Mouse (Mus musculus) CH12.LX (cell line): Measurements from ENCODE around the gene Duoxa2. TPM values are rescaled to one million over a fixed set of nuclear protein-coding genes. Genes with fewer than 3 reads are reported as not detected.

Experiments used
- DNase-seq: peaks from one replicate; pipeline ENCODE4 v3.0.0-alpha.2; 2013; ENCODE audit errors: extremely low read depth
- H3K27ac ChIP-seq: 2 replicates; pipeline ENCODE4 v1.5.1; 2012; ENCODE audit warnings: low read depth, mild to moderate bottlenecking, control low read depth, moderate library complexity; ENCODE audit not compliant: insufficient read depth
- H3K27me3 ChIP-seq: replicated peaks from 2 replicates; pipeline ENCODE3; 2012; ENCODE audit warnings: inconsistent platforms
- H3K36me3 ChIP-seq, 2 experiments: replicated peaks in 1 of 2; 2 replicates each; pipeline versions ENCODE3 to v1.6.1; 2012; ENCODE audit warnings: inconsistent platforms in 1 of 2, low read length in 1 of 2, mild to moderate bottlenecking in 1 of 2, mixed read lengths in 1 of 2, moderate library complexity in 1 of 2; ENCODE audit not compliant: control insufficient read depth in 1 of 2, insufficient read depth in 1 of 2
- H3K4me1 ChIP-seq, 2 experiments: 2 replicates each; pipeline ENCODE4 v1.6.1; 2012; ENCODE audit warnings: inconsistent platforms in 1 of 2, moderate library complexity in 1 of 2; ENCODE audit not compliant: insufficient read depth in 2 of 2, control insufficient read depth in 1 of 2
- H3K4me2 ChIP-seq: 2 replicates; pipeline ENCODE4 v1.6.1; 2012; ENCODE audit warnings: low read depth, mild to moderate bottlenecking, control low read depth; ENCODE audit not compliant: poor library complexity, insufficient read depth, severe bottlenecking
- H3K4me3 ChIP-seq, 3 experiments: fragments of 150-350 bp in 1 of 3; sonication (generic) in 1 of 3; replicated peaks in 1 of 3; 2 replicates each; pipeline versions ENCODE3 to v1.5.1; 2011 to 2012; ENCODE audit warnings: low read depth in 2 of 3, low read length in 2 of 3, mild to moderate bottlenecking in 2 of 3, moderate library complexity in 2 of 3, control low read depth in 1 of 3, improper control_type of control experiment in 1 of 3, inconsistent platforms in 1 of 3, mixed read lengths in 1 of 3; ENCODE audit not compliant: poor library complexity in 1 of 3
- H3K79me2 ChIP-seq: replicated peaks from 2 replicates; pipeline ENCODE4 v1.6.1; 2012; ENCODE audit warnings: mild to moderate bottlenecking, moderate library complexity; ENCODE audit not compliant: control insufficient read depth, poor library complexity, insufficient read depth, severe bottlenecking; ENCODE audit errors: extremely low read depth
- H3K9ac ChIP-seq: 2 replicates; pipeline ENCODE4 v1.6.1; 2012; ENCODE audit warnings: low read depth, mild to moderate bottlenecking, control low read depth, moderate library complexity; ENCODE audit not compliant: insufficient read depth
- H3K9me3 ChIP-seq: replicated peaks from 2 replicates; pipeline ENCODE3; 2012; ENCODE audit warnings: low read length, inconsistent platforms, mixed read lengths
- BHLHE40 ChIP-seq: IDR thresholded peaks from 2 replicates; pipeline ENCODE4 v1.6.1; 2011; ENCODE audit warnings: mild to moderate bottlenecking, low read depth, low read length, improper control_type of control experiment
- CHD2 ChIP-seq: IDR thresholded peaks from 2 replicates; pipeline ENCODE4 v1.6.1; 2011; ENCODE audit warnings: low read length, improper control_type of control experiment
- CTCF ChIP-seq, 2 experiments: IDR thresholded peaks in 1 of 2; conservative IDR thresholded peaks in 1 of 2; 2 replicates each; pipeline ENCODE4 v1.5.1; 2011 to 2012; ENCODE audit warnings: low read depth in 2 of 2, low read length in 2 of 2, improper control_type of control experiment in 1 of 2, inconsistent platforms in 1 of 2, mild to moderate bottlenecking in 1 of 2, moderate library complexity in 1 of 2
- E2F4 ChIP-seq: IDR thresholded peaks from 2 replicates; pipeline ENCODE4 v1.6.1; 2011; ENCODE audit warnings: low read depth, low read length, improper control_type of control experiment; ENCODE audit not compliant: insufficient replicate concordance
- EP300 ChIP-seq: IDR thresholded peaks from 2 replicates; pipeline ENCODE4 v1.6.1; 2011; ENCODE audit warnings: low read length, improper control_type of control experiment
- HCFC1 ChIP-seq: IDR thresholded peaks from 2 replicates; pipeline ENCODE4 v1.6.1; 2012; ENCODE audit warnings: low read depth, mild to moderate bottlenecking, inconsistent platforms, low read length, improper control_type of control experiment
- IRF4 ChIP-seq: IDR thresholded peaks from 2 replicates; pipeline ENCODE4 v1.6.1; 2014; ENCODE audit warnings: low read depth, mild to moderate bottlenecking, inconsistent platforms, low read length, improper control_type of control experiment
- JUN ChIP-seq: IDR thresholded peaks from 2 replicates; pipeline ENCODE4 v1.6.1; 2011; ENCODE audit warnings: low read depth, mild to moderate bottlenecking, low read length, improper control_type of control experiment, moderate library complexity; ENCODE audit not compliant: insufficient read depth
- JUND ChIP-seq: conservative IDR thresholded peaks from 2 replicates; pipeline ENCODE4 v1.6.1; 2011; ENCODE audit warnings: low read depth, low read length, improper control_type of control experiment
- KAT2A ChIP-seq: IDR thresholded peaks from 2 replicates; pipeline ENCODE4 v1.6.1; 2012; ENCODE audit warnings: low read length, improper control_type of control experiment, inconsistent platforms; ENCODE audit not compliant: insufficient replicate concordance
- MAFK ChIP-seq: IDR thresholded peaks from 2 replicates; pipeline ENCODE4 v1.6.1; 2011; ENCODE audit warnings: low read length, improper control_type of control experiment; ENCODE audit not compliant: insufficient replicate concordance
- MEF2A ChIP-seq: IDR thresholded peaks from 2 replicates; pipeline ENCODE4 v1.6.1; 2014; ENCODE audit warnings: low read depth, mild to moderate bottlenecking, inconsistent platforms, low read length, improper control_type of control experiment, borderline replicate concordance
- MXI1 ChIP-seq: IDR thresholded peaks from 2 replicates; pipeline ENCODE4 v1.6.1; 2011; ENCODE audit warnings: mild to moderate bottlenecking, low read depth, low read length, improper control_type of control experiment
- MYC ChIP-seq: IDR thresholded peaks from 2 replicates; pipeline ENCODE4 v1.6.1; 2011; ENCODE audit warnings: low read depth, mild to moderate bottlenecking, improper control_type of control experiment, low read length
- PAX5 ChIP-seq: IDR thresholded peaks from 2 replicates; pipeline ENCODE4 v1.6.1; 2012; ENCODE audit warnings: low read length, inconsistent platforms, mixed read lengths
- POLR2AphosphoS2 ChIP-seq: IDR thresholded peaks from 2 replicates; pipeline ENCODE4 v1.6.1; 2011; ENCODE audit warnings: low read depth, low read length, improper control_type of control experiment
- RCOR1 ChIP-seq: conservative IDR thresholded peaks from 2 replicates; pipeline ENCODE4 v1.6.1; 2012; ENCODE audit warnings: low read depth, mild to moderate bottlenecking, inconsistent platforms, low read length, improper control_type of control experiment
- TBP ChIP-seq: conservative IDR thresholded peaks from 2 replicates; pipeline ENCODE4 v1.6.1; 2011; ENCODE audit warnings: low read depth, low read length, improper control_type of control experiment
- UBTF ChIP-seq: IDR thresholded peaks from 2 replicates; pipeline ENCODE4 v1.6.1; 2012; ENCODE audit warnings: low read depth, mild to moderate bottlenecking, inconsistent platforms, low read length, improper control_type of control experiment, moderate library complexity
- USF2 ChIP-seq: conservative IDR thresholded peaks from 2 replicates; pipeline ENCODE4 v1.6.1; 2011; ENCODE audit warnings: low read depth, low read length, improper control_type of control experiment
- dilution Hi-C: fragments of 300-500 bp; cut with MboI; formaldehyde crosslinking; loops from 2 replicates; pipeline ENCODE4 v1.14.3; 2020; ENCODE audit warnings: low sequenced_read_pairs; ENCODE audit not compliant: extremely low pct_unique_long_range_greater_than_20kb, extremely low pct_ligation_motif_present
- in situ Hi-C: fragments of 300-500 bp; cut with MboI; formaldehyde crosslinking; loops from 3 replicates; pipeline ENCODE4 v1.14.3; 2019; ENCODE audit warnings: low sequenced_read_pairs, low pct_ligation_motif_present, low pct_unique_long_range_greater_than_20kb, mixed read lengths
- polyA plus RNA-seq: library from polyadenylated mRNA; unstranded; fragments of >175 nt; gene quantifications from 2 replicates; pipeline ENCODE4 v1.2.1, GENCODE M21; 2012; ENCODE audit warnings: low read depth; ENCODE audit not compliant: insufficient read length
- total RNA-seq, 2 experiments: library from RNA; depleted of rRNA; stranded (reverse); fragments of 300-350 nt in 1 of 2; fragments of >200 nt in 1 of 2; gene quantifications; 2 replicates each; pipeline ENCODE4 v1.2.3; 2012 to 2014

Gene Duoxa2
- total and polyA plus RNA-seq, 3 experiments: not detected

- TF ChIP-seq MEF2A: no peak
- no peak for TF ChIP-seq JUND
- peak in 1 of 2 experiments; percentile 82; a peak in 2 of 4 replicates for TF ChIP-seq CTCF (conservative IDR thresholded peaks at IDR 0.05 in 1 of 2, IDR thresholded peaks at IDR 0.05 in 1 of 2; ENCODE audit: low read depth in 2 of 2, low read length in 2 of 2)
- no peak for TF ChIP-seq KAT2A
- no peak for TF ChIP-seq RCOR1
- no peak for TF ChIP-seq USF2
- TF ChIP-seq POLR2AphosphoS2: peak; percentile 73
- TF ChIP-seq EP300: no peak
- TF ChIP-seq UBTF: peak; percentile 89; the same call in 1 of the 2 replicates
- no peak for TF ChIP-seq MAFK
Measured at GRCm38 (mm10) chr2:122348531-122349131, 49.9 kb downstream of the Duoxa2 start (continued).

GRCm38 (mm10) chr2:122349136-122349785 is 50.6 kb downstream of the Duoxa2 start:
- H3K4me3 ChIP-seq: peak overlapping the region; percentile 48 to 80 (median 62)
- no peak for DNase-seq
- H3K27ac ChIP-seq: no peak overlapping the region
- dilution Hi-C loops (no loop called here), in situ Hi-C loops (no loop called here)
- H3K4me2 ChIP-seq: peak overlapping the region; percentile 54
- no peaks in the 10 kb centered on the region for H3K36me3 ChIP-seq
- no peaks in the 10 kb centered on the region for H3K79me2 ChIP-seq
- peaks cover 16% of the 10 kb centered on the region for H3K27me3 ChIP-seq
- TF ChIP-seq E2F4 (no peak), JUN (no peak), TBP (no peak), PAX5 (no peak), JUND (no peak), MXI1 (no peak), MEF2A (no peak), MAFK (no peak), MYC (no peak), IRF4 (no peak), BHLHE40 (no peak), HCFC1 (no peak), UBTF (no peak), CHD2 (no peak), POLR2AphosphoS2 (no peak)
- H3K9ac ChIP-seq: peak overlapping the region; percentile 72
- H3K4me1 ChIP-seq: peaks cover 8 to 23% of the 10 kb centered on the region in 2 experiments
- H3K9me3 ChIP-seq: no peaks in the 10 kb centered on the region
